Mouse (Mus musculus): ENCODE results near the gene Rab11fip5. TPM values are rescaled to one million over a fixed set of nuclear protein-coding genes. Genes with fewer than 3 reads are reported as not detected.
A peak's percentile ranks its signal among the peaks of the same experiment; 100 is the strongest.

The Rab11fip5 gene
- polyA plus RNA-seq, 1 experiment: 24.8 TPM

DNA sequence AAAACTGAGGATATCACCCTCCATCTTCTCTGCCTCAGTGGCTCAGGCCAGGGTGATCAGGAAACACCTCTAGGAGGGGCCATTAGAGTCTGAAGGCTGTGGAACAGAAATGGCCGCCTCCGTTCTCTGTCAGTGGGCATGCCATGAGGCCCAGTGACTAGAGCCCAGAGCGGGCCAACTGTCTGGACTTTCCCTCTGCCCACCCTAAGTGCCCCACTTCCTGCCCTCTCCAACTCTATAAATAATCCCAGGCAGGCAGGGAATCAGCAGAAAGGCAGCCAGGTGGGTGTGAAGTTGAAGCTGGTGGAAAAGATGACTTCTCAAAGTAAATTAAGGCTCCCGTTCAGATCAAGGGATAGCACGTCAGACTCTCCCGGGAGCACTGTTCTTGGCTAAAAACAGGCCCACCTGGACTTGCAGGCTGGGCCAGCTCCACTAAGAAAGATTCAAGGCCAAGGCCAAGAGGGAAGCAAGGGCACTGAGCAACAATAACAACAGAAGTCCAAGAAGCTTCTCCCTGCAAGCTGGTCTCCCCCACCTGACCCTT is 2.5 kb downstream of the Rab11fip5 start:
- H3K79me2 ChIP-seq (ENCODE audit: control insufficient read depth, insufficient read depth): peaks cover 17% of the 10 kb centered on the region
- TF ChIP-seq REST (IDR thresholded peaks at IDR 0.05; ENCODE audit: insufficient read depth, insufficient read length): no peak
- no peak for TF ChIP-seq CEBPB (IDR thresholded peaks at IDR 0.05; ENCODE audit: insufficient read depth, poor library complexity, severe bottlenecking)
- TF ChIP-seq MAX (IDR thresholded peaks at IDR 0.05; ENCODE audit: low read depth): no peak
- no peak for TF ChIP-seq TCF12 (IDR thresholded peaks at IDR 0.05; ENCODE audit: insufficient read depth, poor library complexity, severe bottlenecking)
- TF ChIP-seq MYOD1 (IDR thresholded peaks at IDR 0.05; ENCODE audit: control insufficient read depth in 1 of 3, insufficient read length in 2 of 3, low read depth in 2 of 3): no peak
- TF ChIP-seq USF1 (IDR thresholded peaks at IDR 0.05; ENCODE audit: low read depth): no peak
- no peak for TF ChIP-seq TCF3 (IDR thresholded peaks at IDR 0.05; ENCODE audit: insufficient read length, low read depth)
- no peak for TF ChIP-seq E2F4 (IDR thresholded peaks at IDR 0.05; ENCODE audit: insufficient read depth)
- no peak for TF ChIP-seq MYOG (IDR thresholded peaks at IDR 0.05; ENCODE audit: control insufficient read depth in 1 of 3, insufficient read depth in 1 of 3, insufficient read length in 2 of 3, low read depth in 2 of 3)
- TF ChIP-seq POLR2AphosphoS2 (IDR thresholded peaks at IDR 0.05; ENCODE audit: insufficient read length, low read depth): no peak
- no peak for TF ChIP-seq POLR2A (IDR thresholded peaks at IDR 0.05; ENCODE audit: insufficient read length, low read depth)
- no peak for TF ChIP-seq SRF (IDR thresholded peaks at IDR 0.05; ENCODE audit: control insufficient read depth, insufficient read length, low read depth)
- peak overlapping the region; percentile 54 for H3K4me3 ChIP-seq
- H3K27me3 ChIP-seq (ENCODE audit: control insufficient read depth, insufficient read depth, insufficient read length): no peaks in the 10 kb centered on the region
- H3K4me2 ChIP-seq (ENCODE audit: low read depth): peak overlapping the region; percentile 96
- no peaks in the 10 kb centered on the region for H3K36me3 ChIP-seq (ENCODE audit: control insufficient read depth, insufficient read depth)
- no peak overlapping the region for H3ac ChIP-seq (ENCODE audit: control insufficient read depth, insufficient read length)

DNA sequence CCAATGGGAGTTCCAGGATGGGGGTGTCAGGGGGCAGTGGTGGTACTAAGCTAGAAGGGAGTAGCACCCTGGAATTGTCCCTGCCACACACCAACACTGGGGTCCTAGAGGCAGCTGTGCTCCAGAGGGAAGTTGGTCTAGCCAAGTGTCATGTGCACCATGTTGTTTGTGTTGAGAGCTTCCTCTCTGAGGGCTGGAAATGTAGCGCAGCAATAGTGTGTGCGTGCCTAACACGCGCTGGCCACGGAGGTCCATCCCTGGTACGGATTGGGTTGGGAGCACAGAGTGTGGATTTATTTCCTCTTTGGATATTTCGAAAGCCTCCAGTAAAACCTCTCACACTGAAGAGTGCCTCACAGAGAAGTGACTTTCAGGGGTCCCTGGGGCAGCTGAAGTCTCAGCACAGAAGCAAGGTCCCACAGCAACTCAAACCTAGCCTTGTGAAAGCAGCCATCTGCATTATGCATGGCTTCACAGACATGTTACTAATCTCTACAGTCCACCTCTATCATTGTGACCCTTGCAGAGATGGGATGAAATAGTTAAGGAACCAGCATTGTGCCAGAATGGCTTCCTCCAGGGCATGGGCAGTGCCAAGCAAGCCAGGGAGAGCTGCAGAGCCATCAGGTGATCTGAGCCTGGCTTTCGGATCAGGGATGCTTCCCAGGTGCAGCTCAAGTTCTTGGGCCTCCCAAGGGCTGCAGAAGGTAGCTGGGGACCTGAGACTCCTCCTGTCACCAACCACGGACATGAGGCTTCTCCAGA is 3.6 kb downstream of the Rab11fip5 start:
- H3K4me2 ChIP-seq (ENCODE audit: low read depth): peak overlapping the region; percentile 60

GRCm38 (mm10) chr6:85370041-85370440 is 4.4 kb downstream of the Rab11fip5 start:
- Histone ChIP-seq H3K79me2 (ENCODE audit: control insufficient read depth, insufficient read depth) (peaks cover 24% of the 10 kb centered on the region), H3ac (ENCODE audit: control insufficient read depth, insufficient read length) (no peak overlapping the region), H3K27me3 (ENCODE audit: control insufficient read depth, insufficient read depth, insufficient read length) (no peaks in the 10 kb centered on the region), H3K4me2 (ENCODE audit: low read depth) (peak overlapping the region; percentile 60), H3K36me3 (ENCODE audit: control insufficient read depth, insufficient read depth) (no peaks in the 10 kb centered on the region), H3K4me3 (no peak overlapping the region)
- TF ChIP-seq MYOG (IDR thresholded peaks at IDR 0.05; ENCODE audit: control insufficient read depth in 1 of 3, insufficient read depth in 1 of 3, insufficient read length in 2 of 3, low read depth in 2 of 3) (peak in 1 of 3 experiments; percentile 46), MYOD1 (IDR thresholded peaks at IDR 0.05; ENCODE audit: control insufficient read depth in 1 of 3, insufficient read length in 2 of 3, low read depth in 2 of 3) (peak in 2 of 3 experiments; percentile 55 to 81), POLR2AphosphoS2 (IDR thresholded peaks at IDR 0.05; ENCODE audit: insufficient read length, low read depth) (no peak)

More for the DNA sequence above, 3.6 kb downstream of the Rab11fip5 start:
- Histone ChIP-seq H3ac (ENCODE audit: control insufficient read depth, insufficient read length) (no peak overlapping the region), H3K36me3 (ENCODE audit: control insufficient read depth, insufficient read depth) (no peaks in the 10 kb centered on the region), H3K27me3 (ENCODE audit: control insufficient read depth, insufficient read depth, insufficient read length) (no peaks in the 10 kb centered on the region), H3K79me2 (ENCODE audit: control insufficient read depth, insufficient read depth) (peaks cover 21% of the 10 kb centered on the region), H3K4me3 (no peak overlapping the region)
- TF ChIP-seq MYOG (IDR thresholded peaks at IDR 0.05; ENCODE audit: control insufficient read depth in 1 of 3, insufficient read depth in 1 of 3, insufficient read length in 2 of 3, low read depth in 2 of 3) (no peak), CEBPB (IDR thresholded peaks at IDR 0.05; ENCODE audit: insufficient read depth, poor library complexity, severe bottlenecking) (no peak), SRF (IDR thresholded peaks at IDR 0.05; ENCODE audit: control insufficient read depth, insufficient read length, low read depth) (no peak), E2F4 (IDR thresholded peaks at IDR 0.05; ENCODE audit: insufficient read depth) (no peak), POLR2AphosphoS2 (IDR thresholded peaks at IDR 0.05; ENCODE audit: insufficient read length, low read depth) (no peak)

DNA sequence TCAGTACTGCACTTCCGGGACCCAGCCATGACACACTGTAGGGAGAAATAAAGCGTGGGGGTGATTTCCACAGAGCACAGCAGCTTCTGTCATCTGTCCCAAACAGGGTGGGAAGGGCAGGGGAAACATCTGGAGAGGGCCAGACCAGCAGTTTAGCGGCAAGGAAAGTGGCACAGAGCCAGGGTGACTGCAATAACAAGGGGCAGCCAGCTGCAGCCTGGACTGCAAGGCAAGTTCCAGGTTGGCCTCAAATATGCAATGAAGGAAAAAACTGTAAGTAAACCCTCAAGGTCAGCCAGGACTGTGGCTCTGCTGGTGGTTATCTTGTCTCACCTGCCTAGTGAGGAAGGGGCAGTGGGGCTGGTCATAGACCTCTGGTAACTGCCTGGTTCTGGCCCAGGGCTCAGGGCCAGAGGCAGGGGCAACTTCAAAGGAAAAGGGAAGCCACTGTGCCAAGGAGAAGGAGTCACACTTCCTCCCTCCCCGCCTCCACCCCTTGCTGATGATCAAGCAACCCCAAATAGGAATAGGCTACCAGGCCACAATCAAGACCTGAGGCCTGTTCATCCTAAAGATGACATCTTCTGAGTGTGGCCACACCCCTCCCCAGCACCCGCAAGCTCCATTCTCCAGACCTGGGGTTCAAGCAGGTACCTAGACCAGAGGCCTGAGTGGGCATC is 5.1 kb downstream of the Rab11fip5 start:
- H3K4me3 ChIP-seq: no peak overlapping the region
- H3ac ChIP-seq (ENCODE audit: control insufficient read depth, insufficient read length): no peak overlapping the region
- TF ChIP-seq MAX (IDR thresholded peaks at IDR 0.05; ENCODE audit: low read depth) (no peak), CEBPB (IDR thresholded peaks at IDR 0.05; ENCODE audit: insufficient read depth, poor library complexity, severe bottlenecking) (peak; percentile 17; the same call in 1 of the 2 replicates), MYOD1 (IDR thresholded peaks at IDR 0.05; ENCODE audit: control insufficient read depth in 1 of 3, insufficient read length in 2 of 3, low read depth in 2 of 3) (peak in 2 of 3 experiments; percentile 4 to 51)
- H3K27me3 ChIP-seq (ENCODE audit: control insufficient read depth, insufficient read depth, insufficient read length): no peaks in the 10 kb centered on the region
- peaks cover 24% of the 10 kb centered on the region for H3K79me2 ChIP-seq (ENCODE audit: control insufficient read depth, insufficient read depth)
- H3K36me3 ChIP-seq (ENCODE audit: control insufficient read depth, insufficient read depth): no peaks in the 10 kb centered on the region
- H3K4me2 ChIP-seq (ENCODE audit: low read depth): peak overlapping the region; percentile 60

GRCm38 (mm10) chr6:85368722-85369121 is 5.7 kb downstream of the Rab11fip5 start:
- Histone ChIP-seq H3K4me2 (ENCODE audit: low read depth) (peak overlapping the region; percentile 60), H3K36me3 (ENCODE audit: control insufficient read depth, insufficient read depth) (no peaks in the 10 kb centered on the region), H3K79me2 (ENCODE audit: control insufficient read depth, insufficient read depth) (peaks cover 21% of the 10 kb centered on the region), H3ac (ENCODE audit: control insufficient read depth, insufficient read length) (no peak overlapping the region), H3K4me3 (no peak overlapping the region), H3K27me3 (ENCODE audit: control insufficient read depth, insufficient read depth, insufficient read length) (no peaks in the 10 kb centered on the region)
- TF ChIP-seq USF1 (IDR thresholded peaks at IDR 0.05; ENCODE audit: low read depth) (no peak), MYOG (IDR thresholded peaks at IDR 0.05; ENCODE audit: control insufficient read depth in 1 of 3, insufficient read depth in 1 of 3, insufficient read length in 2 of 3, low read depth in 2 of 3) (no peak), E2F4 (IDR thresholded peaks at IDR 0.05; ENCODE audit: insufficient read depth) (no peak), MAX (IDR thresholded peaks at IDR 0.05; ENCODE audit: low read depth) (no peak), TCF12 (IDR thresholded peaks at IDR 0.05; ENCODE audit: insufficient read depth, poor library complexity, severe bottlenecking) (no peak), TCF3 (IDR thresholded peaks at IDR 0.05; ENCODE audit: insufficient read length, low read depth) (no peak), POLR2AphosphoS2 (IDR thresholded peaks at IDR 0.05; ENCODE audit: insufficient read length, low read depth) (no peak), MYOD1 (IDR thresholded peaks at IDR 0.05; ENCODE audit: control insufficient read depth in 1 of 3, insufficient read length in 2 of 3, low read depth in 2 of 3) (no peak), SRF (IDR thresholded peaks at IDR 0.05; ENCODE audit: control insufficient read depth, insufficient read length, low read depth) (no peak), POLR2A (IDR thresholded peaks at IDR 0.05; ENCODE audit: insufficient read length, low read depth) (no peak), REST (IDR thresholded peaks at IDR 0.05; ENCODE audit: insufficient read depth, insufficient read length) (no peak), CEBPB (IDR thresholded peaks at IDR 0.05; ENCODE audit: insufficient read depth, poor library complexity, severe bottlenecking) (no peak)

Data from myocyte (in vitro differentiated cells).